Mouse (Mus musculus): Measurements from ENCODE around the gene Plekhg4.

The Plekhg4 gene

GRCm38 (mm10) chr8:105373032-105373431 lies at the start of gene Plekhg4:
TSS of gene Plekhg4 (plus strand) at chr8:105373274.
- CTCF ChIA-PET = no interaction called here

DNA sequence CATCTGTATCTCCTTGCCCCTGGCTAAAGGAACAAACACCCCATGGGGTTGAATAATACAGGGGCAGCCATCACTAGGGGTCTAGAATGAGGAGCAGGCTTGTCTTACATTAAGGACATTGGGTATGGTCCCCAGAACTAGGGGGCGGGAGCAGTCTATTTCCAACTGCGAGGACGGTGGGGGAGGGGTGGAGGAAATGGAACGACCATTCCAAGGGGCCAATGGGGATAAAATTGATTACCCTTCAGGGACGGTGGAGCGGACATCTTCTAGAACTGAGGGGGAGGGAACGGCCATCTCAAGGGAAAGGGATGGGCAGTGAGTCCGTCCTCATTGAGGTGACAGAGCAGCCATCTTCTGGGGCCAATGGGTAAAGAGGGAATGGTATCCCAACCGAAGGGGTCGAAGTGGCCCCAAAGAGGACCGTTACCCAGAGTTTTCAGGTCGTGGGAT lies 47.4 kb upstream of the Plekhg4 start:
- CTCF ChIA-PET = no interaction called here

GRCm38 (mm10) chr8:105326141-105326672 lies 46.9 kb upstream of the Plekhg4 start, which contains the start of the genes Lrrc29 and Tmem208:
TSS of gene Lrrc29 (minus strand) at chr8:105326278.
TSS of gene Tmem208 (plus strand) at chr8:105326354.
- CTCF ChIA-PET = no interaction called here

DNA sequence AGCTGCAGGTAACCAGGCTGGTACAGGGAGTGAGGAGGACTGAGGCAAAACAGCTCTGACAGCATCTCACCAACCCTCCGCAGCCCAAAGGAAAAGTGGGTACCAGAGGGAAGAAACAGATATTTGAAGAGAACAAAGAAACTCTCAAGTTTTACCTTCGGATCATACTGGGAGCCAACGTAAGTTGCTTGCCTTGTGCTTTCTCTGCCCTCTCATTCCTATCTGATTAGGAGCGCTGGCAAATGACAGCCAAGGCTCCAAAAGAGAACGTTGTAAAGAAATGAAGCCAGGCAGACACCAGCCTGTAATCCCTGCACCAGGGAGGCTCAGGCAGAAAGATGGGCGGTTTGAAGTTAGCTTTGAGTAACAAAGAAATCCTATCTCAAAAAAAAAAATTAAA lies 46.1 kb upstream of the Plekhg4 start:
- CTCF ChIA-PET = no interaction called here

- CTCF ChIA-PET = no interaction called here
These were observed 42.7 kb upstream of the Plekhg4 start for GRCm38 (mm10) chr8:105330325-105330724.

GRCm38 (mm10) chr8:105331469-105331868 lies 41.6 kb upstream of the Plekhg4 start:
- CTCF ChIA-PET = no interaction called here

GRCm38 (mm10) chr8:105331931-105332330 lies 41.1 kb upstream of the Plekhg4 start:
- CTCF ChIA-PET = no interaction called here

DNA sequence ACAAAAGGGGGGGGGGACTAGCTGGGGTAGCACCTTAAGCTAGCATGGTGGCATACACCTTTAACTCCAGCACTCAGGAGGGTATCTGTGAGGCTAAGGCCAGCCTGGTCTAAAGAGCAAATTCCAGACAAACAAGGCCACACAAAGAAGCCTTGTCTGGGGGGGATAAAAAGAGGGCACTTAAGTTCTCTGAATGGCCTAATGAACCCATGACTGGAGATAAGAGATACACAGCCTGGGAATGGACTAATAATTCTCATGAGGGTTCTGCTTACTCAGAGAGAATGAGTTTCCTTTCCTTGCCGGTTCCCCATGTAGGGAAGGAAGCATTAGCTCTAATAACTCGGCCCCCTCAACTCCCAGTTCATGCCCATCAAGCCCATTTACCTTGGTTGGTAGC lies 40.6 kb upstream of the Plekhg4 start:
- CTCF ChIA-PET = no interaction called here

DNA sequence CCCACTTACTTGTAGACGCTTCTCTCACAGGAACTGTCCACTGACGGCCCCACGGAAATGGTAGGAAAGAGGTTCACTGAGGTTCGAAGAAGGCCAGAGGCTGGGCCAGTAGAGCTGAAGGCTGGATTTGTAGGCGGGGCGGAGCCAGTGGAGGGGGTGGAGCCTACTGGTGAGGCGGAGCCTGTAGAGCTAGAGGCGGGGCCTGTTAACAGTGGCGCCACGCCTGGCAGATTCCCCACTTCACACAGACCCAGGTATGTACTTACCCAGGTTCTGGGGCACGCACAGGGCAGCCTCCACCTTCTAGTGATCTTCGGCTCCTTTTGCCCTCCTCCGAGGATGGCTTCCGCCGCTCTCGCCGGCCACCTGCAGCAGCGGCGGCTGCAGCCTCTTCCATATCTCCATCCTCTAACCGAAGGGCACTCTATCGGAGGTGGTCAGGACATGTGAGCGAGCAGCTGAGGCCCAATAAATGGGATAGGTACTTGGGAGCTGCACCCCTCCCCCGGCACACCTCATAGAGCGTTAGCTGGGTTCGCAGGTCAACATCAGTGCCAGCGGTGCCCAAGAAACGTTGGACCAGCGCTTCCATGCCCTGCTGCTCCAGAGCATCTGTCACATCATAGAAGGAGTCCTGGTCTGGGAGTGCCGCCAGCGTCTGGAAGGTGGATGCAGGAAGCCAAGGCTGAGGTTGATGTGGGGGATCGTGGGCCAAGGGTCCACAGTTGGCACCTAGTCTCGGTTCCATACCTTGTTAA lies 36.5 kb upstream of the Plekhg4 start:
- CTCF ChIA-PET = no interaction called here

- CTCF ChIA-PET = no interaction called here
These were observed 34.1 kb upstream of the Plekhg4 start for GRCm38 (mm10) chr8:105338992-105339391.

DNA sequence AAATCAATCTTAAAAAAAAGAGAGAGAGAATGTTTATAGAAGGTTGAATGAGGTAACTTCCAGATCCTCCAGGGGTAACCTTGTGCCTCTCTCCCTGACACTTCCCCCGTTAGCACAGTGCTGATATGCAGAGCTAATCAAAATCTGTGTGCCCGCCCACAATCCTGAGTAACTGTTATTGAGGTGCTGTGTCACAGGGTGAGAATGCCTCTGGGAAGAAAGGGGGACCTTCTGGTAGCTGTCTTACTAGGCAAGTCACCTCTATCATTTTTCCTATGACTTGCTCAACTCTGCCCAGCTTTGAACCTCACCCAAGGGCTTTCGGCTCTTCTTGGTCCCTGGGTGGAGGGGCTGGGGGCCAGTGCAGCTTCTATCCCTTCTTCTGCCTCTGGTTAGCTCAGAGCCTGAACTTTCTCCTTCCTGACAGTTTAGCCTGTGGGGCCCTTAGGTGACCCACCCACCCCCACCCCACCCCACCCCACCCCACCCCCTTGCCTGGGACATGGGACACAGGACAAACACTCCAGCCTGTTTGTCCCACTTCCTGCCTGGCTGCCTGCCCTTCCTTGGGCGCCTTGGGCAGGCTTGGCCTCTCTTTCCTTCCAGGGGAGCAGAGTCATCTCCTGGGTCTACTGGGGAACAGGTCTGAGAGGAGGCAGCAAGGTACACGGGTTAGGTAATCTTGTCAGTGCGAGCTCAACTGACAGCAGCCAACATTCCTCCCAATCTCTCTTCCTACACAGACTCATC lies 33.0 kb upstream of the Plekhg4 start:
- CTCF ChIA-PET = no interaction called here

DNA sequence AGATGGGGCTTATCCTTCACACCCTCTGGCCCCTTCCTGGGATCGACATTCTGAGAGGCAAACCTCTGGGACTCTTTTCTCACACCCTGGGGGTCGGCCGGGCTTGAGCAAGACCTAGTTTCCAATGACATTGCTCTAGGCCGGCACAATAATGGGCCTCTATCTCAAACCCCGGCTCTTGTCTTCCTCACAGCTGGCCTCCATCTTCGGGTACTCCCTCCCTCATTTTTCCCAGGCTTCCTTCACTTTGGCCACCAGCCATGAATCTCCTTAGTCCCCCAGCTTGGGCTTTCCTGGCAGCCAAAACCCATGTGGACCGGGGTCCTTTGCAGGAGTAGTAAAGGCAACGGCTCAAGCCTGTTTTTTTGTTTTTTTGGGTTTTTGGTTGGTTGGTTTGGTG lies 31.7 kb upstream of the Plekhg4 start:
- CTCF ChIA-PET = interaction anchor here (0.7 kb wide), 1 partner anchor 1092 kb away, joined by 3 read pairs; no protein-coding TSS in a partner anchor

- CTCF ChIA-PET = no interaction called here
These were observed 30.3 kb upstream of the Plekhg4 start for GRCm38 (mm10) chr8:105342768-105343167.

DNA sequence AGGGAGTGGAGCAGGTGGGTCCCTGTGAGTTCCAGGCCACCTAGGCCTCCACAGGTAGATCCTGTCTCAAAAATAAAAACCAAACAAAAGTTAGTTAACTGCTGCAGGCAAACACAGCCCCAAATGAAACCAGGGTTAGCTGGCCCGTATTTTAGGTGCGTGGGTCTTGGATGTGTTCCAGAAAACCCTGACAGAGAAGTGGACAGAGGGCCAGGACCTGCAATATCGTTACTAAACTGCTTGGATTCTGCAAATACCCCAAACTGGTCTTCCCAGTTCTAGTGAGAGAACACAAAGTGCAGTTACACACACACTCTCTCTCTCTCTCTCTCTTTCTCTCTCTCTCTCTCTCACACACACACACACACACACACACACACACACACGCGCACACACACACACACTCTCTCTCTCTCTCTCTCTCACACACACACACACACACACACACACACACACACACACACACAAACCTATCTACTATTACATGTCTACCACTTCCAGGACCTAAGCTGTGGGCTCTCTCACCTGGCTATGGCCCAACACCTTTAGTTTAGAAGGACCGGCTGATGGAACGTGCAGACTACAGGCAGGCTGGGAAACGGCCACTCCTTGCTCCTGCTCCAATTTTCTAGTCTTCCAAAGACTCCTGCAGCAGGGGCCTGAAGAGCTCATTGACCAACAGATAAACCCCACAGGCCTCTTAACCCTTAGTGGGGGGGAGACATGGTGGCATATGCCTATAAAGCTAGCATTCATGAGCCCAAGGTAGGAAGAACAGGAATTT lies 29.1 kb upstream of the Plekhg4 start:
- CTCF ChIA-PET = interaction anchor here (0.6 kb wide), 1 partner anchor 35 kb away, joined by 3 read pairs; no protein-coding TSS in a partner anchor

GRCm38 (mm10) chr8:105345061-105345975 lies 27.8 kb upstream of the Plekhg4 start:
- CTCF ChIA-PET = no interaction called here

GRCm38 (mm10) chr8:105346611-105347427 lies 26.3 kb upstream of the Plekhg4 start:
- CTCF ChIA-PET = no interaction called here

DNA sequence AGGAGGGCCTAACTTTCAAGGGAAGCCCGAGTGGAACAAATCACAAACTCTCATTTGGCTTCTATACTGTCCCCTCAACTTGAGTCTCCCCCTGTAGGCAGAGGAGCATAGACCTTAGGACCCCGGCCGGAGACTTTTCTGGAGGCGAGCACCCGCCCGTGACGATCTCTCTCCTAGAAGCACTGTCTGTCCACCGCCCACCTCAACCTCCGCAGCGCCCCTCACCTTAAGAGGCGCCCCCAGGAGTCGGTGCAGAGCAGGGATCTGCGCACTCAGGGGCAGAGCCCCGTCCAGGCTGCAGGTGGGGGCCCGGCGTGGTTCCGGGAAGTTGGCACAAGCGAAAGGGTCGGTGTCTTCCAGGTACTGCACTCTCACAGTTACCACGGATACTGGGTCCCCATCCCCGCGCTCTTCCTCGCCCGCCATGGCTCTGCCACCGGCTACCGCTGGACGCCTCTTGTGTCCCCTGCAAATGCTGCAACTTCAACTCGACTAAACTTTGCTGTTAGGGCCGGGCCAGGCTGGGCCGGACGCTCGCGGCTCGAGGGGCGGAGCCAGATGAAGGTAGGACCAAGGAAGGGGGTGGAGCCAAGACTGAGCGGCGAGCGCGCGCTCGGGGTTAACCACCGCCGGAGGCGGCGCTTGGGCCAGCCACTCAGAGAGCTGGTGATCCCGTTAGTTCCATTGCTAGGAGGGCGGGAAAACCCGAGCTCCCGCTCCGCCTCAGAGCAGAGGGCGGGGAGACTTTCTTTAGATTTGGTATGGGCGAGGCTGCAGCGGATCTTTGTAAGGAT lies 25.4 kb upstream of the Plekhg4 start, which contains the start of gene Fhod1:
TSS of gene Fhod1 (minus strand) at position 526 of the 794 bp plus-strand sequence.
- CTCF ChIA-PET = no interaction called here

DNA sequence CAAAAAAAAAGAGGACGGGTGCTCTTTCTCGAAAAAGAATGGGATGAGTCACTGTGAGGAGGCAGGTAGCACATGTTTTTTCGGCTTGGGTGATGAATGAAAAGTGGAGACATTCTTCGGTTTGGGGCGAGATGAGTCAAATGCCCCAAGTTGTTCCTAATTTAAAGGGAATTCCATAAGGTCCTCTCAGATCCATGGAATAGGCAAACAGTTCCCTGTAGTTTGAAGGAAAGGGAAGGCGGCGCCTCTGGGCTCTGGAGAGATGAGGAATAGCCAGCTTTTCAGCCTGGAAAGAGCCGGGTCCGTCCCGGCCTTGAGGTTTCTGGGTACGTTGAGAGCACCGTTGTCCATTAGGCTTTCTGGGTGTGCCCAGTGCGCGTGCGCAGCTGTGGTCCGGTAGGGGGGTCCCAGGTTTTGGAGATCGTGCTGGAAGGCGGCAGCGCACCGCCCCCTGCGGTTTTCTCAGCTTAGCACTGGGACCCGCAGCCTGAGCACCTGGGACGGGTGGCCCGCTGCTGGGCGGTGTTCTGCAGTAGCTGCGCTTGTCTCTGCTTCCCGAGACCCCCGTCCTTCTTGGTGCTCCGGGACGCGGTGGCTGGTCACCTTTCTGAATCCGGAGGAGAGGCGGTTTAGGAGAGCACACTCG lies 24.5 kb upstream of the Plekhg4 start, which contains the start of gene Slc9a5:
TSS of gene Slc9a5 (plus strand) at position 394 of the 646 bp plus-strand sequence.
- CTCF ChIA-PET = no interaction called here

Measured in spleen, embryonic (tissue).